Mouse (Mus musculus) myocyte (in vitro differentiated cells): ENCODE measurements at regions not wholly inside any gene's neighbourhood (a gene's known extent, or its start where the extent isn't known, plus 50 kb on each side); places are given as distances from the start of the nearest gene placed in this dataset.

Source experiments
- H3K27me3 ChIP-seq: one replicate; pipeline ENCODE4 v1.6.1; 2011; ENCODE audit not compliant: control insufficient read depth, insufficient read depth, insufficient read length
- H3K36me3 ChIP-seq: one replicate; pipeline ENCODE4 v1.6.1; 2011; ENCODE audit not compliant: control insufficient read depth, insufficient read depth
- H3K4me2 ChIP-seq: one replicate; pipeline ENCODE4 v1.6.1; 2011; ENCODE audit warnings: low read depth, control low read depth
- H3K4me3 ChIP-seq: one replicate; pipeline ENCODE4 v1.5.1; 2011; ENCODE audit warnings: mild to moderate bottlenecking, control low read depth, moderate library complexity
- H3K79me2 ChIP-seq: one replicate; pipeline ENCODE4 v1.6.1; 2011; ENCODE audit not compliant: control insufficient read depth, insufficient read depth
- H3ac ChIP-seq: one replicate; pipeline ENCODE4 v1.6.1; 2011; ENCODE audit not compliant: control insufficient read depth, insufficient read length
- CEBPB ChIP-seq: IDR thresholded peaks from 2 replicates; pipeline ENCODE4 v1.6.1; 2011; ENCODE audit warnings: mild to moderate bottlenecking, moderate library complexity; ENCODE audit not compliant: poor library complexity, insufficient read depth, severe bottlenecking
- E2F4 ChIP-seq: IDR thresholded peaks from one replicate; pipeline ENCODE4 v1.6.1; 2011; ENCODE audit warnings: mild to moderate bottlenecking, control low read depth, moderate library complexity; ENCODE audit not compliant: insufficient read depth
- MAX ChIP-seq: IDR thresholded peaks from one replicate; pipeline ENCODE4 v1.6.1; 2011; ENCODE audit warnings: low read depth, mild to moderate bottlenecking, control low read depth
- MYOD1 ChIP-seq, 3 experiments: IDR thresholded peaks; one replicate each; pipeline ENCODE4 v1.6.1; 2011; ENCODE audit warnings: control low read depth in 2 of 3, low read depth in 2 of 3, mild to moderate bottlenecking in 2 of 3, moderate library complexity in 1 of 3; ENCODE audit not compliant: insufficient read length in 2 of 3, control insufficient read depth in 1 of 3
- MYOG ChIP-seq, 3 experiments: IDR thresholded peaks; one replicate each; pipeline ENCODE4 v1.6.1; 2011; ENCODE audit warnings: control low read depth in 2 of 3, low read depth in 2 of 3, mild to moderate bottlenecking in 2 of 3; ENCODE audit not compliant: insufficient read length in 2 of 3, control insufficient read depth in 1 of 3, insufficient read depth in 1 of 3
- POLR2A ChIP-seq: IDR thresholded peaks from one replicate; pipeline ENCODE4 v1.6.1; 2011; ENCODE audit warnings: low read depth, mild to moderate bottlenecking, control low read depth, moderate library complexity; ENCODE audit not compliant: insufficient read length
- POLR2AphosphoS2 ChIP-seq: IDR thresholded peaks from one replicate; pipeline ENCODE4 v1.6.1; 2011; ENCODE audit warnings: low read depth, control low read depth; ENCODE audit not compliant: insufficient read length
- REST ChIP-seq: IDR thresholded peaks from one replicate; pipeline ENCODE4 v1.6.1; 2011; ENCODE audit warnings: mild to moderate bottlenecking, control low read depth, moderate library complexity; ENCODE audit not compliant: insufficient read depth, insufficient read length
- SRF ChIP-seq: IDR thresholded peaks from one replicate; pipeline ENCODE4 v1.6.1; 2011; ENCODE audit warnings: low read depth; ENCODE audit not compliant: control insufficient read depth, insufficient read length
- TCF12 ChIP-seq: IDR thresholded peaks from one replicate; pipeline ENCODE4 v1.6.1; 2011; ENCODE audit warnings: mild to moderate bottlenecking, control low read depth; ENCODE audit not compliant: poor library complexity, insufficient read depth, severe bottlenecking
- TCF3 ChIP-seq: IDR thresholded peaks from one replicate; pipeline ENCODE4 v1.6.1; 2011; ENCODE audit warnings: low read depth, control low read depth; ENCODE audit not compliant: insufficient read length
- USF1 ChIP-seq: IDR thresholded peaks from one replicate; pipeline ENCODE4 v1.6.1; 2011; ENCODE audit warnings: low read depth, mild to moderate bottlenecking, control low read depth, moderate library complexity

DNA sequence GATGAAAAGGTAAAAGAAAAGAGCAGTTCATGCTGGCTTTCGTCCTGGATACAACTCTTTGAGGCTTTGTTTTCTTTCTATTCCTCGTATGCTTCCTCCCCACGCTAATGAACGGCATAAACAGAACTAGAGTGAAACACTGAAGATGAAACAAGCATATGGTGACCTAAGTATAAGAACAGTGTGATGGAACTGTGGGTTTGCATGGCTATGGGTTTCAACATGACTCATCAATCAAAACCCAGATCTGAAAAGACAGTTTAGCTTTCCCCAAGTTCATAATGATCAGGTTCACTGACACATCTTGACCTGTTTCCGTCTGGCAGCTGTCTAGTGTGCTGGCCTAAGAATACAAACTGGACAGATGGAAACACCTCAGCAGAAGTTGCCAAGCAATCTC lies 211.7 kb downstream of the Olfr1505 start:
- no peaks in the 10 kb centered on the region for H3K36me3 ChIP-seq
- H3K4me3 ChIP-seq, result no peak overlapping the region
- H3ac ChIP-seq, result no peak overlapping the region
- H3K79me2 ChIP-seq, result no peaks in the 10 kb centered on the region
- no peak overlapping the region for H3K4me2 ChIP-seq
- TF ChIP-seq E2F4 (no peak), MYOG (IDR thresholded peaks at IDR 0.05; ENCODE audit: control insufficient read depth in 1 of 3, insufficient read depth in 1 of 3, insufficient read length in 2 of 3, low read depth in 2 of 3) (no peak), MYOD1 (IDR thresholded peaks at IDR 0.05; ENCODE audit: control insufficient read depth in 1 of 3, insufficient read length in 2 of 3, low read depth in 2 of 3) (no peak), REST (no peak), POLR2AphosphoS2 (no peak), USF1 (no peak), MAX (no peak), TCF12 (no peak), CEBPB (no peak), POLR2A (no peak), SRF (no peak), TCF3 (no peak)
- H3K27me3 ChIP-seq, result no peaks in the 10 kb centered on the region

DNA sequence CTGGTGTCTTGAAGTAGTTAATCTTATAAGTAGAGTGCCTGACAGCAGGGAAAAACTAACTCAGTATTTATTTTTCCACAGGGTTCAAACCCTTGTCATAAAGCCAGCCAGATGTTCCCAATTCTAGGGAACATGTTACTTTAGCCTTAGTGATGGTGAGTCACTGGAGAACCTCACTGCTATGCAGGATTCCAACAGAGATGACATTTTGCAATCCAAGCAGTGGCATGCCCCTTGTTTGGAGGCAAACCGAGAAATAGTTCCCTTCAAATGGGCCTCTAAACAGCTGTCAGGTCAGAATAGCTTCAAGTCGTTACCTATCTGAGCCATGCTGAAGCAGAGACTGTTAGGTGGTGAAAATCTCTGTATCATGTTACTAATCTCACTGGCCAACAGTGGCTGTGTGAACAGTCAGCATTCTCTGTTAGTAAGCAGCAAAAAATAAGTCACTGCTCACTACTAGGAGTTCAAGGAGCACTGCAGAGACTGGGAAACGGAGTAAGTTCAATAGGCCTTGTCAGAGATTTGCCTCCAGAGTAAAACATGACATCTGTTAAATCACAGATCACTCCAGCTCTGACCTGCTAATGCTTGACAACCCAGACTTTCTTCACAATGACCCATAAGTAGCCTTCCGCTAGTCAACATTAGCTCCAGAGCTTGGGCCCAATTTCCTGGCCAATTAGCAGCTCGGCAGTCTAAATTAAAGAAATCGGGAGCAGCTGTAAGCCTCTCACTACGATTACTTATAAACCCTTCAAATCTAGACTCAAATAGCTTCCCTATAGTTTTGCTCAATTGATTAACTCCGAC lies 215.3 kb downstream of the Olfr1505 start:
- Histone ChIP-seq H3K36me3 (no peaks in the 10 kb centered on the region), H3K4me3 (no peak overlapping the region), H3K27me3 (no peaks in the 10 kb centered on the region), H3K79me2 (no peaks in the 10 kb centered on the region), H3K4me2 (no peak overlapping the region), H3ac (no peak overlapping the region)
- TF ChIP-seq MYOG (IDR thresholded peaks at IDR 0.05; ENCODE audit: control insufficient read depth in 1 of 3, insufficient read depth in 1 of 3, insufficient read length in 2 of 3, low read depth in 2 of 3) (peak in 1 of 3 experiments; percentile 10), REST (no peak), MYOD1 (IDR thresholded peaks at IDR 0.05; ENCODE audit: control insufficient read depth in 1 of 3, insufficient read length in 2 of 3, low read depth in 2 of 3) (peak in 1 of 3 experiments; percentile 14), CEBPB (no peak), TCF12 (no peak), E2F4 (no peak)

DNA sequence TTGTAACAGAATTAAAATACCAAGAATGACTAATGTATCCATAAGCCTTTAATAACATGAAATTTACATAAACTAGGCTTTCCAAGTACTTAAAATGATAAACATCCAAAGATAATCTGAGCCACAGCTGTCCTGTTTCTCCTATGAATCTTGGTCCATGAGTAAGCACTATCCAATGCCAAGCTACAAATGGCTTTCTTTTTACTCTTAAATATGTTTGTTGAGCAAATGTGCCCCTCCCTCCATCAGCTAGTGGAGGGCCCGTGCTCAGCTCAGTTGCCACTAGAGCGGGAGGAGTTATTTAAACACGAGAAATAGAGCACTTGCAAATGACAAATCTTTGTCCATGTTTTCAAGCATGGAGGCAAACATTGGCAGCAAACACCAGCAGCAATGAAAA lies 247.9 kb downstream of the Olfr1505 start:
- Histone ChIP-seq H3ac (no peak overlapping the region), H3K4me3 (no peak overlapping the region), H3K4me2 (no peak overlapping the region), H3K27me3 (no peaks in the 10 kb centered on the region), H3K36me3 (no peaks in the 10 kb centered on the region), H3K79me2 (no peaks in the 10 kb centered on the region)
- TF ChIP-seq POLR2A (no peak), E2F4 (no peak), MYOG (IDR thresholded peaks at IDR 0.05; ENCODE audit: control insufficient read depth in 1 of 3, insufficient read depth in 1 of 3, insufficient read length in 2 of 3, low read depth in 2 of 3) (no peak), TCF12 (no peak)

DNA sequence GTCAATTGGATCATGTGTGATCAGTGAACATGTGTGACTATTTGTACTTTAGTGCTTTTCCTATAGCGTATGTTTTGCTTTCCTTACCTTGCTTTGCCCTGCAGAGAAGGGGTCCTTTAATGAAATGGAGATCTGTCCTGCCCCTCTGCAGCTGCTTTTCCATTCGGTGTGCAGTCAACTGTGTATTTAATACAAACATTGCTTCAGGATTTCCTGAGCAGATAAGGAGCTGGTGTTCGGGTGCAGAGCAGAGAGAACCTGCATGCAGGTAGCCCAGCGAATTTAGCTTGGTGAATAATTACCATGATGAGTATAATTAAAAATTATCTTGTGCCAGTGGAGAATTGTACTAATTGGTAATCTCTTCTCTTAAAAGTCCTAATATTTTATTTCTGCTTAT lies 249.4 kb downstream of the Olfr1505 start:
- Histone ChIP-seq H3K27me3 (no peaks in the 10 kb centered on the region), H3K4me2 (no peak overlapping the region), H3K4me3 (no peak overlapping the region), H3K79me2 (no peaks in the 10 kb centered on the region), H3ac (no peak overlapping the region), H3K36me3 (no peaks in the 10 kb centered on the region)
- TF ChIP-seq REST (no peak), E2F4 (no peak), TCF12 (no peak), CEBPB (no peak), POLR2AphosphoS2 (no peak), MYOG (IDR thresholded peaks at IDR 0.05; ENCODE audit: control insufficient read depth in 1 of 3, insufficient read depth in 1 of 3, insufficient read length in 2 of 3, low read depth in 2 of 3) (no peak), MYOD1 (IDR thresholded peaks at IDR 0.05; ENCODE audit: control insufficient read depth in 1 of 3, insufficient read length in 2 of 3, low read depth in 2 of 3) (no peak), POLR2A (no peak), USF1 (no peak), TCF3 (no peak), SRF (no peak), MAX (no peak)

DNA sequence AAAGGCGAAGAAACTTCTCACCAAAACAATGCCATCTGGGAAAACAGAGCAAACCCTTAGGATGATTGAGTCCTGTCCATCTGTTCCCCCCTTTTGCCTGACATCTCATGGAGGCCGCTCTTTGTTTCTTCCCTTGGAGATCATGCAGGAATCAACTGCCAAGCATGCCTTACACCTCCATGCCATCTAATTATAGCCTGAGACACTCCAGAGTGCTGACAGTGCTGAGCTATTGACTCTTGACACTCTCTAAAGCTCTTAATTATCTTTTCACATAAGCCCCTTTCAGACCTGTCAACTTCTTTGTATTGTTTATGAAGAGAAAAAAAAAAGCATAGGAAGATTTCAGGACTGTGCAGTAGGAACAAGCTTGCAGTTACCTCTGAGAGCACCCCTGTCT lies 252.4 kb downstream of the Olfr1505 start:
- TF ChIP-seq CEBPB (no peak), TCF12 (no peak), MYOG (IDR thresholded peaks at IDR 0.05; ENCODE audit: control insufficient read depth in 1 of 3, insufficient read depth in 1 of 3, insufficient read length in 2 of 3, low read depth in 2 of 3) (no peak), POLR2AphosphoS2 (no peak), USF1 (no peak), TCF3 (no peak), MYOD1 (IDR thresholded peaks at IDR 0.05; ENCODE audit: control insufficient read depth in 1 of 3, insufficient read length in 2 of 3, low read depth in 2 of 3) (no peak), E2F4 (no peak), MAX (no peak), POLR2A (no peak), SRF (no peak), REST (no peak)
- H3K79me2 ChIP-seq, result no peaks in the 10 kb centered on the region
- H3ac ChIP-seq, result no peak overlapping the region
- H3K4me2 ChIP-seq, result no peak overlapping the region
- no peaks in the 10 kb centered on the region for H3K27me3 ChIP-seq
- H3K36me3 ChIP-seq, result no peaks in the 10 kb centered on the region
- H3K4me3 ChIP-seq, result no peak overlapping the region
